Comparison of ENCODE assay signal across 14 mouse cellular contexts in the genomic region with DNA sequence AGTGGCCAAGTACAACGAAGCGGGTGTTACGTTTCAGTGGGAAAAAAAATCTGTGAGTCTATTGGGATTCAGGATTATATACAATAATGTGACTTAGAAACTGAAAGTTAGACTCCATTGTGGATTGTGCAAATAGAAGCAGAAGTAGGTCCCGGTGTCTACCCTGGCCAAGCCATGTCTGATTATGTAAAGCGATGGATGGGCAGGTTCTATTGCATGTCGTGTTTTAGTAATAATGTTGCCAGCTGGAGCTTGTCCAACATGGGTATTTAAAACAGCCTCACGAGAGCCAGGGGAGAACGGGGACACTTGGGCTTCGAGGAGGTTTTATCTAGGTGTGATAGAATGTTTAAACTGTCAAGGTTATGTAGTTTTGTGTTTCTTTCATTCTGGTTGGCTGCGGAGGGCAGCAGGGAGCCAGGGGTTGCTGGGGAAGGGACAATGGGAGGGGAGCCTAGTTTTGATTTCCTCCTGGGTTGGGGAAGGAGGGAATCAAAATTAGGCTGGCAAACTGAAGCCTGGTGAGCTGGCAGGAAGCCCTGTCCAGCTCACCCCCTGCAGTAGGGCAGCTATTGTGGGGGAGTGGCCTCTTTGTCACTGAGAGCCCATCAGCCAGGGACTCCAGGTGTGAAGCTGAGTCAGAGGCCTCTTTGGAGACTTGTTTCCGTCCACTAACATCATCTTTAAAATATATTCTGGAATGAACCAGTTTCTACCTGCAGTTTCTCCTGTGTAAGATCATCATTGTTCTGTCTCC.
DNase-seq lines count a peak whose midpoint lies in the region; ATAC-seq and TF ChIP-seq lines count a peak whose summit lies in the region.
"Had no signal": no experiment of that assay in that cellular context is flagged by ENCODE, and none has a peak within 500 bp of the region (broad histone marks: within the 10 kb centered on the region; RNA-seq: fewer than 3 reads in every experiment).

No protein-coding gene starts in this region.

- H3K4me3 ChIP-seq in heart, embryonic 16.5 days (ENCODE audit: low read length) = no peak overlapping the region
- no peak overlapping the region for H3K4me3 ChIP-seq in heart, embryonic 12.5 days
- no peak overlapping the region for H3K4me3 ChIP-seq in lung, postnatal 0 days (ENCODE audit: low read depth, low read length)
- H3K4me3 ChIP-seq: erythroblast, embryonic 14.5 days; liver, embryonic 13.5 days had no signal

- no peaks in the 10 kb centered on the region for H3K27me3 ChIP-seq in heart, embryonic 16.5 days (ENCODE audit: control insufficient read depth, insufficient read depth, low read length)
- H3K27me3 ChIP-seq in heart, embryonic 12.5 days (replicated peaks) = peaks cover 4% of the 10 kb centered on the region; the same call in 1 of the 2 replicates
- H3K27me3 ChIP-seq in lung, postnatal 0 days (replicated peaks; ENCODE audit: insufficient read depth, low read length) = no peaks in the 10 kb centered on the region
- H3K27me3 ChIP-seq: liver, embryonic 13.5 days had no signal

- WGBS in heart, embryonic 16.5 days = 44% methylated on average over 11 of the region's 11 CpGs
- 65% methylated on average over 11 of the region's 11 CpGs for WGBS in heart, embryonic 12.5 days
- WGBS in lung, postnatal 0 days = 38% methylated on average over 11 of the region's 11 CpGs

- H3K4me1 ChIP-seq in heart, embryonic 16.5 days (ENCODE audit: control insufficient read depth, insufficient read depth, low read length) = 0 out of 2 replicates have a peak, but pooled peaks cover 2% of the 10 kb centered on the region
- no peaks in the 10 kb centered on the region for H3K4me1 ChIP-seq in heart, embryonic 12.5 days (replicated peaks)
- H3K4me1 ChIP-seq in lung, postnatal 0 days (ENCODE audit: insufficient read depth, low read depth, low read length) = no peaks in the 10 kb centered on the region
- H3K4me1 ChIP-seq: liver, embryonic 13.5 days had no signal

- no peak overlapping the region for H3K27ac ChIP-seq in heart, embryonic 16.5 days (ENCODE audit: low read length)
- no peak overlapping the region for H3K27ac ChIP-seq in heart, embryonic 12.5 days (ENCODE audit: poor library complexity, severe bottlenecking)
- no peak overlapping the region for H3K27ac ChIP-seq in lung, postnatal 0 days (ENCODE audit: low read length)
- H3K27ac ChIP-seq: liver, embryonic 13.5 days had no signal

- peak; percentile 56; the same call in 1 of the 2 replicates for ATAC-seq in cerebellum, adult (ENCODE audit: insufficient number of reproducible peaks, low FRiP score, low TSS enrichment)
- 0 out of 2 replicates have a peak, but pooled peaks have one; percentile 41 for ATAC-seq in heart, embryonic 16.5 days (replicated peaks; ENCODE audit: extremely low read depth, insufficient read depth, low FRiP score)
- no peak for ATAC-seq in heart, embryonic 12.5 days (ENCODE audit: insufficient number of reproducible peaks, low FRiP score)
- no peak for ATAC-seq in lung, postnatal 0 days
- ATAC-seq in granulocyte monocyte progenitor cell, adult 5-6 weeks (replicated peaks; ENCODE audit: poor library complexity, severe bottlenecking) = peak; percentile 55; the same call in 1 of the 2 replicates

- no peak for TF ChIP-seq EP300 in lung, postnatal 0 days (IDR thresholded peaks at IDR 0.05)

- DNase-seq in cerebellum, adult 11-12 months = no peak
- peak; percentile 8 for DNase-seq in lung, postnatal 0 days (ENCODE audit: low spot score)
- no peak for DNase-seq in lung, adult 18-20 months
- no peak for DNase-seq in adrenal gland, adult 18-20 months (ENCODE audit: low spot score in 2 of 2)
- DNase-seq: adrenal gland, postnatal 25 days; gastrocnemius, postnatal 14 days; kidney, postnatal 4 days; liver, embryonic 13.5 days; spleen, adult 18-20 months had no signal

- H3K9me3 ChIP-seq in heart, embryonic 16.5 days (replicated peaks; ENCODE audit: control insufficient read depth, low read length) = no peaks in the 10 kb centered on the region
- no peaks in the 10 kb centered on the region for H3K9me3 ChIP-seq in heart, embryonic 12.5 days (replicated peaks)
- no peaks in the 10 kb centered on the region for H3K9me3 ChIP-seq in lung, postnatal 0 days (ENCODE audit: low read length)
- H3K9me3 ChIP-seq: liver, embryonic 13.5 days had no signal

- H3K36me3 ChIP-seq in heart, embryonic 16.5 days (ENCODE audit: control insufficient read depth, insufficient read depth) = no peaks in the 10 kb centered on the region
- no peaks in the 10 kb centered on the region for H3K36me3 ChIP-seq in heart, embryonic 12.5 days
- H3K36me3 ChIP-seq in lung, postnatal 0 days (ENCODE audit: insufficient read depth, low read length) = no peaks in the 10 kb centered on the region
- H3K36me3 ChIP-seq: liver, embryonic 13.5 days had no signal

- H3K4me2 ChIP-seq in heart, embryonic 16.5 days (ENCODE audit: low read depth, low read length) = peak overlapping the region; percentile 47
- H3K4me2 ChIP-seq in heart, embryonic 12.5 days = no peak overlapping the region
- H3K4me2 ChIP-seq in lung, postnatal 0 days (replicated peaks; ENCODE audit: low read depth, low read length) = peak overlapping the region; percentile 14; the same call in 1 of the 2 replicates
- H3K4me2 ChIP-seq: liver, embryonic 13.5 days had no signal

- no peak for TF ChIP-seq CTCF in lung, postnatal 0 days (IDR thresholded peaks at IDR 0.05)

- H3K9ac ChIP-seq in heart, embryonic 16.5 days (ENCODE audit: low read length) = no peak overlapping the region
- no peak overlapping the region for H3K9ac ChIP-seq in heart, embryonic 12.5 days
- H3K9ac ChIP-seq in lung, postnatal 0 days (replicated peaks; ENCODE audit: low read depth) = no peak overlapping the region
- H3K9ac ChIP-seq: liver, embryonic 13.5 days had no signal

Comparison
In these comparisons a context has a peak if more than half of its experiments do, and no peak if none do; other contexts are left out.
1. ATAC-seq: peak in cerebellum, adult (single experiment), heart, embryonic 16.5 days (single experiment) and granulocyte monocyte progenitor cell, adult 5-6 weeks (single experiment); none in heart, embryonic 12.5 days (single experiment) and lung, postnatal 0 days (single experiment).